In the genomic region with DNA sequence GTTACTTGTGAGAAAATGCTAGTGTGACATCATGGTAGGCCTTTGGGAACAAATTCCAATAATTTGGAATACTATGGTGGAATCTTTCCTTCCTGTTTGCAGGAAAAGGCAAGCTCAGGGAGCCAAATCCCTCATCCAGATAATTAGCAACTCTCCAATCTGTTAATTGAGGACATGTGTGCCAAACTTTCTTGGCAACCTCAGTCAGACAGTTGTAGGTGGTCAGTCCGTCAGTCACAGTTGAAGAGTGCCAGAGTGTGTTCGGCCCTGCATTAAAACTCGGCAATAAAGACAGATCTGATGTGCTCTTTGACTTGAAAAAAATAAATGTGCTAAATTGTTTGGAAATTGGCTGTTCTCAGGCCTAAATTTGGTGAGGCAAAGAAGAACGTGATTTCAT, we compare ENCODE assay signal across 20 mouse cellular contexts.
DNase-seq lines count a peak whose midpoint lies in the region; ATAC-seq lines count a peak whose summit lies in the region.
"Had no signal": no experiment of that assay in that cellular context is flagged by ENCODE, and none has a peak within 500 bp of the region (broad histone marks: within the 10 kb centered on the region; RNA-seq: fewer than 3 reads in every experiment).

No protein-coding gene starts in this region.

- no peaks in the 10 kb centered on the region for H3K9me3 ChIP-seq in forebrain, embryonic 14.5 days (replicated peaks; ENCODE audit: control insufficient read depth, low read length)
- no peaks in the 10 kb centered on the region for H3K9me3 ChIP-seq in forebrain, embryonic 12.5 days
- H3K9me3 ChIP-seq: heart, embryonic 13.5 days; limb, embryonic 13.5 days; midbrain, embryonic 12.5 days had no signal

- DNase-seq in forebrain, embryonic 14.5 days (ENCODE audit: low spot score): peak; percentile 80
- peak; percentile 4 for DNase-seq in retina, postnatal 7 days (ENCODE audit: low read depth, low spot score)
- no peak for DNase-seq in retina, embryonic 14.5 days (ENCODE audit: low spot score)
- peak; percentile 47 to 60 for DNase-seq in cerebellum, postnatal 25 days
- DNase-seq in layer of hippocampus, postnatal 14 days (ENCODE audit: low spot score in 2 of 2): peak; percentile 10 to 69
- DNase-seq in spleen, postnatal 4 days (ENCODE audit: low spot score in 2 of 2): no peak
- DNase-seq: adrenal gland, postnatal 25 days; gastrocnemius, postnatal 14 days; heart, postnatal 36 days; kidney, adult 9 months; kidney, postnatal 4 days; right cerebral cortex, adult 18-20 months; thymus, adult 18-20 months had no signal

- no peak overlapping the region for H3K4me3 ChIP-seq in forebrain, embryonic 14.5 days (ENCODE audit: low read depth, low read length)
- H3K4me3 ChIP-seq in forebrain, embryonic 12.5 days (replicated peaks): no peak overlapping the region
- H3K4me3 ChIP-seq: heart, embryonic 13.5 days; limb, embryonic 13.5 days; midbrain, embryonic 12.5 days; myocyte had no signal

- H3K36me3 ChIP-seq in forebrain, embryonic 14.5 days (ENCODE audit: control insufficient read depth, insufficient read depth, low read length): no peaks in the 10 kb centered on the region
- no peaks in the 10 kb centered on the region for H3K36me3 ChIP-seq in forebrain, embryonic 12.5 days (replicated peaks)
- H3K36me3 ChIP-seq: heart, embryonic 13.5 days; limb, embryonic 13.5 days; midbrain, embryonic 12.5 days had no signal

- 34% methylated on average over 4 of the region's 4 CpGs for WGBS in forebrain, embryonic 14.5 days
- 72% methylated on average over 4 of the region's 4 CpGs for WGBS in forebrain, embryonic 12.5 days

- H3K27ac ChIP-seq in forebrain, embryonic 14.5 days (ENCODE audit: low read depth, low read length): no peak overlapping the region
- H3K27ac ChIP-seq in forebrain, embryonic 12.5 days: no peak overlapping the region
- H3K27ac ChIP-seq: heart, embryonic 13.5 days; limb, embryonic 13.5 days; liver, embryonic 14.5 days; midbrain, embryonic 12.5 days had no signal

- ATAC-seq in forebrain, embryonic 14.5 days: peak; percentile 74
- no peak for ATAC-seq in forebrain, embryonic 12.5 days (ENCODE audit: low FRiP score)
- ATAC-seq in activated CD4-positive, CD25-positive, alpha-beta regulatory T cell, adult 4 months: no peak

- no peaks in the 10 kb centered on the region for H3K27me3 ChIP-seq in forebrain, embryonic 14.5 days (replicated peaks; ENCODE audit: control insufficient read depth, insufficient read depth, low read length)
- H3K27me3 ChIP-seq in forebrain, embryonic 12.5 days: no peaks in the 10 kb centered on the region
- H3K27me3 ChIP-seq: heart, embryonic 13.5 days; limb, embryonic 13.5 days; midbrain, embryonic 12.5 days had no signal

- H3K9ac ChIP-seq in forebrain, embryonic 14.5 days (ENCODE audit: low read length): no peak overlapping the region
- H3K9ac ChIP-seq in forebrain, embryonic 12.5 days: no peak overlapping the region
- H3K9ac ChIP-seq: heart, embryonic 13.5 days; limb, embryonic 13.5 days; liver, embryonic 14.5 days; midbrain, embryonic 12.5 days had no signal

- no peak overlapping the region for H3K4me2 ChIP-seq in forebrain, embryonic 14.5 days (ENCODE audit: low read length)
- no peak overlapping the region for H3K4me2 ChIP-seq in forebrain, embryonic 12.5 days
- H3K4me2 ChIP-seq: heart, embryonic 13.5 days; limb, embryonic 13.5 days; midbrain, embryonic 12.5 days had no signal

- H3K4me1 ChIP-seq in forebrain, embryonic 14.5 days (ENCODE audit: control insufficient read depth, insufficient read depth, low read length): no peaks in the 10 kb centered on the region
- no peaks in the 10 kb centered on the region for H3K4me1 ChIP-seq in forebrain, embryonic 12.5 days
- H3K4me1 ChIP-seq: heart, embryonic 13.5 days; limb, embryonic 13.5 days; midbrain, embryonic 12.5 days had no signal

Comparison
In these comparisons a context has a peak if more than half of its experiments do, and no peak if none do; other contexts are left out.
1. DNase-seq: peak in forebrain, embryonic 14.5 days (single experiment), retina, postnatal 7 days (single experiment), cerebellum, postnatal 25 days (2 of 2) and layer of hippocampus, postnatal 14 days (2 of 2); none in retina, embryonic 14.5 days (single experiment) and spleen, postnatal 4 days (0 of 2).